Mouse (Mus musculus): Measurements from ENCODE around the gene Sh3rf3.

Sh3rf3 gene

GRCm38 (mm10) chr10:59110386-59110785, 297.2 kb downstream of the Sh3rf3 start:
- no peak for DNase-seq

- no peak for DNase-seq
Measured at GRCm38 (mm10) chr10:59112755-59113154, 299.6 kb downstream of the Sh3rf3 start.

- DNase-seq = no peak
Measured at GRCm38 (mm10) chr10:59113386-59113785, 300.2 kb downstream of the Sh3rf3 start.

- DNase-seq = no peak
Measured at GRCm38 (mm10) chr10:59114535-59115291, 301.6 kb downstream of the Sh3rf3 start.

- DNase-seq = no peak
Measured at GRCm38 (mm10) chr10:59115691-59116090, 302.5 kb downstream of the Sh3rf3 start.

- DNase-seq = no peak
Measured at GRCm38 (mm10) chr10:59116331-59116730, 303.2 kb downstream of the Sh3rf3 start.

- no peak for DNase-seq
Measured at GRCm38 (mm10) chr10:59117555-59117954, 304.4 kb downstream of the Sh3rf3 start.

GRCm38 (mm10) chr10:59119001-59119400, 305.8 kb downstream of the Sh3rf3 start:
- DNase-seq = no peak

- no peak for DNase-seq
Measured at GRCm38 (mm10) chr10:59119811-59120210, 306.7 kb downstream of the Sh3rf3 start.

GRCm38 (mm10) chr10:59125497-59125896, 312.3 kb downstream of the Sh3rf3 start:
- no peak for DNase-seq

GRCm38 (mm10) chr10:59127637-59128036, 314.5 kb downstream of the Sh3rf3 start:
- no peak for DNase-seq

- DNase-seq = no peak
Measured at GRCm38 (mm10) chr10:59131926-59132628, 318.9 kb downstream of the Sh3rf3 start.

- DNase-seq = no peak
Measured at GRCm38 (mm10) chr10:59133478-59134009, 320.4 kb downstream of the Sh3rf3 start.

- DNase-seq = peak; percentile 65 to 71
Measured at GRCm38 (mm10) chr10:59149956-59150383, 336.8 kb downstream of the Sh3rf3 start.

- DNase-seq = no peak
Measured at GRCm38 (mm10) chr10:59150938-59151657, 337.9 kb downstream of the Sh3rf3 start.

- DNase-seq = no peak
Measured at GRCm38 (mm10) chr10:59152544-59153081, 339.5 kb downstream of the Sh3rf3 start.

GRCm38 (mm10) chr10:59158627-59159026, 345.5 kb downstream of the Sh3rf3 start:
- no peak for DNase-seq

- no peak for DNase-seq
Measured at GRCm38 (mm10) chr10:59162185-59162897, 349.2 kb downstream of the Sh3rf3 start.

GRCm38 (mm10) chr10:59166104-59166944, 353.2 kb downstream of the Sh3rf3 start:
- peak; percentile 68 to 74 for DNase-seq

- no peak for DNase-seq
Measured at GRCm38 (mm10) chr10:59171042-59171441, 357.9 kb downstream of the Sh3rf3 start.

GRCm38 (mm10) chr10:59172539-59172938, 359.4 kb downstream of the Sh3rf3 start:
- no peak for DNase-seq

Measured in cerebellum, postnatal 14 days (tissue).